Mouse (Mus musculus) mouse trophoblast stem cell (cell line): ENCODE measurements around the gene Cbfa2t2.

ENCODE experiments used
- in situ Hi-C, 2 experiments: fragments of 300-500 bp; cut with MseI, MboI; formaldehyde crosslinking; loops; 2 replicates in 1 of 2; 3 replicates in 1 of 2; pipeline ENCODE4 v1.15.1; 2025

Cbfa2t2 gene

GRCm38 (mm10) chr2:154436458-154437190 is at the start of gene Cbfa2t2:
Cbfa2t2 (plus strand) TSS chr2:154436481.
- in situ Hi-C loops, result no loop called here

GRCm38 (mm10) chr2:154390180-154390964 is 45.9 kb upstream of the Cbfa2t2 start:
- in situ Hi-C loops, result no loop called here

- in situ Hi-C loops, result no loop called here
Measured at GRCm38 (mm10) chr2:154394602-154395001, 41.7 kb upstream of the Cbfa2t2 start.

- in situ Hi-C loops, result no loop called here
Measured at GRCm38 (mm10) chr2:154396529-154396928, 39.8 kb upstream of the Cbfa2t2 start.

GRCm38 (mm10) chr2:154398267-154398666 is 38.0 kb upstream of the Cbfa2t2 start:
- in situ Hi-C loops, result no loop called here

GRCm38 (mm10) chr2:154399325-154399724 is 37.0 kb upstream of the Cbfa2t2 start:
- in situ Hi-C loops, result no loop called here

- in situ Hi-C loops, result no loop called here
Measured at GRCm38 (mm10) chr2:154401976-154402375, 34.3 kb upstream of the Cbfa2t2 start.

GRCm38 (mm10) chr2:154402811-154403210 is 33.5 kb upstream of the Cbfa2t2 start:
- in situ Hi-C loops, result no loop called here

GRCm38 (mm10) chr2:154405447-154405994 is 30.8 kb upstream of the Cbfa2t2 start:
- in situ Hi-C loops, result no loop called here

GRCm38 (mm10) chr2:154407063-154407642 is 29.1 kb upstream of the Cbfa2t2 start:
- in situ Hi-C loops, result no loop called here

- in situ Hi-C loops, result no loop called here
Measured at GRCm38 (mm10) chr2:154407643-154408445, 28.4 kb upstream of the Cbfa2t2 start, which contains the start of gene Snta1. Snta1 (minus strand) TSS chr2:154408099.

- in situ Hi-C loops, result loop anchor here (5.0 to 10.0 kb wide), 2 partner anchors 132 to 174 kb away; no protein-coding TSS in a partner anchor
Measured at GRCm38 (mm10) chr2:154410355-154410754, 25.9 kb upstream of the Cbfa2t2 start.

- in situ Hi-C loops, result loop anchor here (5.0 to 10.0 kb wide), 2 partner anchors 130 to 173 kb away; no protein-coding TSS in a partner anchor
Measured at GRCm38 (mm10) chr2:154412018-154412666, 24.1 kb upstream of the Cbfa2t2 start.

GRCm38 (mm10) chr2:154417107-154417506 is 19.2 kb upstream of the Cbfa2t2 start:
- in situ Hi-C loops, result loop anchor here in 1 of 2 experiments (10.0 kb wide), 1 partner anchor 168 kb away; no protein-coding TSS in a partner anchor

GRCm38 (mm10) chr2:154418001-154418400 is 18.3 kb upstream of the Cbfa2t2 start:
- in situ Hi-C loops, result loop anchor here in 1 of 2 experiments (10.0 kb wide), 1 partner anchor 167 kb away; no protein-coding TSS in a partner anchor

- in situ Hi-C loops, result loop anchor here in 1 of 2 experiments (10.0 kb wide), 1 partner anchor 165 kb away; no protein-coding TSS in a partner anchor
Measured at GRCm38 (mm10) chr2:154419631-154420515, 16.4 kb upstream of the Cbfa2t2 start.

- in situ Hi-C loops, result no loop called here
Measured at GRCm38 (mm10) chr2:154420942-154421731, 15.1 kb upstream of the Cbfa2t2 start.

- in situ Hi-C loops, result no loop called here
Measured at GRCm38 (mm10) chr2:154422181-154422580, 14.1 kb upstream of the Cbfa2t2 start.
